Mouse (Mus musculus) MEL (cell line): Measurements from ENCODE around the gene Ypel3. TPM values are rescaled to one million over a fixed set of nuclear protein-coding genes. Genes with fewer than 3 reads are reported as not detected.

Experiments used
- DNase-seq: peaks from one replicate; pipeline ENCODE4 v3.0.0; 2011; ENCODE audit warnings: low read depth, low spot score
- H3K27ac ChIP-seq: 2 replicates; pipeline ENCODE4 v1.5.1; 2012; ENCODE audit warnings: low read depth, mild to moderate bottlenecking, control low read depth, low read length, moderate library complexity; ENCODE audit not compliant: control insufficient read depth
- H3K27me3 ChIP-seq, 2 experiments: fragments of 150-350 bp in 1 of 2; sonication (generic) in 1 of 2; 2 replicates each; pipeline ENCODE4 v1.6.1; 2012; ENCODE audit warnings: low read length in 2 of 2, mild to moderate bottlenecking in 2 of 2, improper control_type of control experiment in 1 of 2, moderate library complexity in 1 of 2; ENCODE audit not compliant: insufficient read depth in 2 of 2, control insufficient read depth in 1 of 2
- H3K36me3 ChIP-seq, 2 experiments: 2 replicates each; pipeline ENCODE4 v1.6.1; 2012 to 2014; ENCODE audit warnings: low read length in 2 of 2, improper control_type of control experiment in 1 of 2, inconsistent platforms in 1 of 2, mild to moderate bottlenecking in 1 of 2; ENCODE audit not compliant: insufficient read depth in 2 of 2, control insufficient read depth in 1 of 2
- H3K4me1 ChIP-seq, 2 experiments: fragments of 150-350 bp in 1 of 2; sonication (generic) in 1 of 2; 2 replicates each; pipeline ENCODE4 v1.6.1; 2012; ENCODE audit warnings: low read length in 2 of 2, improper control_type of control experiment in 1 of 2, mild to moderate bottlenecking in 1 of 2; ENCODE audit not compliant: insufficient read depth in 2 of 2, control insufficient read depth in 1 of 2
- H3K4me3 ChIP-seq, 2 experiments: fragments of 150-350 bp in 1 of 2; sonication (generic) in 1 of 2; 2 replicates each; pipeline ENCODE4 v1.5.1; 2012; ENCODE audit warnings: low read depth in 2 of 2, low read length in 2 of 2, mild to moderate bottlenecking in 2 of 2, moderate library complexity in 2 of 2, control low read depth in 1 of 2, improper control_type of control experiment in 1 of 2; ENCODE audit not compliant: control insufficient read depth in 1 of 2, insufficient read depth in 1 of 2
- H3K79me2 ChIP-seq: 2 replicates; pipeline ENCODE4 v1.6.1; 2012; ENCODE audit warnings: mild to moderate bottlenecking, low read length, moderate library complexity; ENCODE audit not compliant: control insufficient read depth, poor library complexity, insufficient read depth
- H3K9ac ChIP-seq: 2 replicates; pipeline ENCODE4 v1.6.1; 2012; ENCODE audit warnings: low read depth, mild to moderate bottlenecking, control low read depth, low read length, moderate library complexity; ENCODE audit not compliant: control insufficient read depth, poor library complexity, severe bottlenecking
- H3K9me3 ChIP-seq: fragments of 150-350 bp; sonication (generic); replicated peaks from 2 replicates; pipeline ENCODE4 v1.6.1; 2012; ENCODE audit warnings: mild to moderate bottlenecking, low read length, improper control_type of control experiment, moderate library complexity; ENCODE audit not compliant: insufficient read depth
- BHLHE40 ChIP-seq: IDR thresholded peaks from 2 replicates; pipeline ENCODE4 v1.6.1; 2012; ENCODE audit warnings: low read depth, mild to moderate bottlenecking, inconsistent platforms, low read length, improper control_type of control experiment, borderline replicate concordance
- CTCF ChIP-seq, 3 experiments: IDR thresholded peaks in 2 of 3; conservative IDR thresholded peaks in 1 of 3; 2 replicates each; pipeline ENCODE4 v1.5.1; 2011 to 2012; ENCODE audit warnings: low read length in 3 of 3, low read depth in 2 of 3, mild to moderate bottlenecking in 2 of 3, improper control_type of control experiment in 1 of 3, inconsistent platforms in 1 of 3, mixed read lengths in 1 of 3, moderate library complexity in 1 of 3; ENCODE audit not compliant: control insufficient read depth in 1 of 3, insufficient read depth in 1 of 3, poor library complexity in 1 of 3, severe bottlenecking in 1 of 3
- EP300 ChIP-seq, 2 experiments: IDR thresholded peaks; 2 replicates each; pipeline ENCODE4 v1.6.1; 2011; ENCODE audit warnings: improper control_type of control experiment in 2 of 2, low read length in 2 of 2, low read depth in 1 of 2, mild to moderate bottlenecking in 1 of 2
- ETS1 ChIP-seq: IDR thresholded peaks from 2 replicates; pipeline ENCODE4 v1.6.1; 2012; ENCODE audit warnings: low read depth, mild to moderate bottlenecking, inconsistent platforms, low read length, improper control_type of control experiment, moderate library complexity
- GABPA ChIP-seq: IDR thresholded peaks from 2 replicates; pipeline ENCODE4 v1.6.1; 2012; ENCODE audit warnings: low read depth, mild to moderate bottlenecking, inconsistent platforms, low read length, improper control_type of control experiment, moderate library complexity
- GATA1 ChIP-seq: IDR thresholded peaks from 2 replicates; pipeline ENCODE4 v1.6.1; 2011; ENCODE audit warnings: low read depth, low read length, improper control_type of control experiment
- HCFC1 ChIP-seq: IDR thresholded peaks from 2 replicates; pipeline ENCODE4 v1.6.1; 2012; ENCODE audit warnings: low read depth, mild to moderate bottlenecking, inconsistent platforms, low read length, improper control_type of control experiment, moderate library complexity
- KAT2A ChIP-seq: conservative IDR thresholded peaks from 2 replicates; pipeline ENCODE4 v1.6.1; 2012; ENCODE audit warnings: low read depth, low read length, improper control_type of control experiment, inconsistent platforms
- MAFK ChIP-seq: IDR thresholded peaks from 2 replicates; pipeline ENCODE4 v1.6.1; 2011; ENCODE audit warnings: low read depth, mild to moderate bottlenecking, low read length, improper control_type of control experiment, borderline replicate concordance
- MAX ChIP-seq: IDR thresholded peaks from 2 replicates; pipeline ENCODE4 v1.6.1; 2011; ENCODE audit warnings: low read length, improper control_type of control experiment
- MEF2A ChIP-seq: IDR thresholded peaks from 2 replicates; pipeline ENCODE4 v1.6.1; 2014; ENCODE audit warnings: low read depth, mild to moderate bottlenecking, inconsistent platforms, low read length, improper control_type of control experiment; ENCODE audit not compliant: poor library complexity, insufficient replicate concordance, severe bottlenecking; ENCODE audit errors: extremely low read depth
- MYC ChIP-seq: IDR thresholded peaks from 2 replicates; pipeline ENCODE4 v1.6.1; 2011; ENCODE audit warnings: low read depth, mild to moderate bottlenecking, low read length, improper control_type of control experiment, moderate library complexity
- POLR2AphosphoS2 ChIP-seq: IDR thresholded peaks from 2 replicates; pipeline ENCODE4 v1.6.1; 2011; ENCODE audit warnings: low read length, improper control_type of control experiment
- RAD21 ChIP-seq: IDR thresholded peaks from 2 replicates; pipeline ENCODE4 v1.6.1; 2011; ENCODE audit warnings: mild to moderate bottlenecking, low read depth, low read length, improper control_type of control experiment
- SIN3A ChIP-seq: IDR thresholded peaks from 2 replicates; pipeline ENCODE4 v1.6.1; 2012; ENCODE audit warnings: low read length, improper control_type of control experiment, inconsistent platforms
- TAL1 ChIP-seq: IDR thresholded peaks from 2 replicates; pipeline ENCODE4 v1.6.1; 2012; ENCODE audit warnings: mild to moderate bottlenecking, inconsistent platforms, low read length, moderate library complexity, mixed read lengths
- TBP ChIP-seq: IDR thresholded peaks from 2 replicates; pipeline ENCODE4 v1.8.0; 2011; ENCODE audit warnings: low read depth, low read length, improper control_type of control experiment
- USF1 ChIP-seq: IDR thresholded peaks from 2 replicates; pipeline ENCODE4 v1.6.1; 2014; ENCODE audit warnings: low read depth, mild to moderate bottlenecking, inconsistent platforms, low read length, improper control_type of control experiment, moderate library complexity
- ZC3H11A ChIP-seq: IDR thresholded peaks from 2 replicates; pipeline ENCODE4 v1.6.1; 2012; ENCODE audit warnings: low read depth, mild to moderate bottlenecking, inconsistent platforms, low read length, improper control_type of control experiment
- ZKSCAN1 ChIP-seq: IDR thresholded peaks from 2 replicates; pipeline ENCODE4 v1.6.1; 2012; ENCODE audit warnings: low read depth, mild to moderate bottlenecking, inconsistent platforms, low read length, improper control_type of control experiment, moderate library complexity
- ZMIZ1 ChIP-seq: IDR thresholded peaks from 2 replicates; pipeline ENCODE4 v1.6.1; 2012; ENCODE audit warnings: low read depth, mild to moderate bottlenecking, inconsistent platforms, low read length, improper control_type of control experiment, moderate library complexity
- polyA plus RNA-seq, 2 experiments: library from polyadenylated mRNA; stranded (reverse) in 1 of 2; unstranded in 1 of 2; fragments of >175 nt in 1 of 2; fragments of >200 nt in 1 of 2; gene quantifications; 2 replicates each; pipeline versions ENCODE4 v1.2.1 to v1.2.4; 2012; ENCODE audit warnings: low replicate concordance in 2 of 2, low read depth in 1 of 2; ENCODE audit not compliant: insufficient read length in 2 of 2, insufficient read depth in 1 of 2, missing spikeins in 1 of 2
- total RNA-seq: library from RNA; depleted of rRNA; stranded (reverse); fragments of 300-350 nt; gene quantifications from 2 replicates; pipeline ENCODE4 v1.2.3, GENCODE M21; 2012

Gene Ypel3
- total and polyA plus RNA-seq, 3 experiments: 2.1 to 12.6 TPM; not detected in 1

GRCm38 (mm10) chr7:126803751-126804150, 27.0 kb downstream of the Ypel3 start:
- peak; percentile 35; the same call in 1 of the 2 replicates for TF ChIP-seq TAL1
- TF ChIP-seq ETS1: no peak
- 0 out of 4 replicates have a peak, but pooled peaks of 1 of the 2 experiments have one; percentile 6 for TF ChIP-seq EP300 (IDR thresholded peaks at IDR 0.05; ENCODE audit: low read depth in 1 of 2, low read length in 2 of 2)
- no peak for TF ChIP-seq MEF2A
- peak; percentile 57 for DNase-seq
- Histone ChIP-seq H3K36me3 (peaks cover 0 to 39% of the 10 kb centered on the region in 2 experiments; a peak in 2 of 4 replicates), H3K4me1 (peaks cover 20 to 47% of the 10 kb centered on the region in 2 experiments), H3K9me3 (no peaks in the 10 kb centered on the region), H3K27me3 (no peaks in the 10 kb centered on the region), H3K4me3 (no peak overlapping the region), H3K79me2 (peaks cover 7% of the 10 kb centered on the region), H3K27ac (peak overlapping the region; percentile 66), H3K9ac (peak overlapping the region; percentile 41)

- Histone ChIP-seq H3K27ac (no peak overlapping the region), H3K36me3 (peaks cover 0 to 32% of the 10 kb centered on the region in 2 experiments; a peak in 2 of 4 replicates), H3K27me3 (no peaks in the 10 kb centered on the region), H3K4me1 (peaks cover 18 to 39% of the 10 kb centered on the region in 2 experiments), H3K9ac (no peak overlapping the region), H3K4me3 (no peak overlapping the region), H3K9me3 (no peaks in the 10 kb centered on the region), H3K79me2 (no peaks in the 10 kb centered on the region; the same call in 1 of the 2 replicates)
- no peak for TF ChIP-seq EP300 (IDR thresholded peaks at IDR 0.05; ENCODE audit: low read depth in 1 of 2, low read length in 2 of 2)
- no peak for TF ChIP-seq BHLHE40
- TF ChIP-seq MYC: no peak
- TF ChIP-seq HCFC1: no peak
- no peak for DNase-seq
These were observed 30.2 kb downstream of the Ypel3 start for GRCm38 (mm10) chr7:126806956-126807355.

- H3K27me3 ChIP-seq: no peaks in the 10 kb centered on the region
- no peak overlapping the region for H3K4me3 ChIP-seq
- TF ChIP-seq RAD21 (no peak), POLR2AphosphoS2 (no peak), ZC3H11A (no peak), ZKSCAN1 (no peak), USF1 (no peak), MYC (no peak), HCFC1 (no peak), CTCF (IDR thresholded peaks at IDR 0.05 in 2 of 3, conservative IDR thresholded peaks at IDR 0.05 in 1 of 3; ENCODE audit: control insufficient read depth in 1 of 3, insufficient read depth in 1 of 3, low read depth in 2 of 3, low read length in 3 of 3, poor library complexity in 1 of 3, severe bottlenecking in 1 of 3) (no peak), MAX (no peak), KAT2A (no peak), ZMIZ1 (no peak), SIN3A (peak; percentile 45; the same call in 1 of the 2 replicates), BHLHE40 (no peak), MAFK (no peak), GABPA (no peak), GATA1 (no peak), TBP (0 out of 2 replicates have a peak, but pooled peaks have one; percentile 52)
- H3K79me2 ChIP-seq: no peaks in the 10 kb centered on the region; the same call in 1 of the 2 replicates
- H3K9ac ChIP-seq: no peak overlapping the region
- no peaks in the 10 kb centered on the region for H3K9me3 ChIP-seq
- H3K27ac ChIP-seq: 0 out of 2 replicates have a peak overlapping the region, but pooled peaks have one; percentile 6
- DNase-seq: peak; percentile 47
- H3K36me3 ChIP-seq: peaks cover 0 to 28% of the 10 kb centered on the region in 2 experiments; a peak in 2 of 4 replicates
- H3K4me1 ChIP-seq: peaks cover 14 to 34% of the 10 kb centered on the region in 2 experiments
These were observed 30.6 kb downstream of the Ypel3 start for GRCm38 (mm10) chr7:126807405-126807804.
